Mouse (Mus musculus) layer of hippocampus, adult 2 months (tissue): Measurements from ENCODE around the gene Surf6. TPM values are rescaled to one million over a fixed set of nuclear protein-coding genes. Genes with fewer than 3 reads are reported as not detected.

ENCODE experiments used
- DNase-seq, 2 experiments: peaks; one replicate each; pipeline ENCODE4 v3.0.0; 2022; ENCODE audit warnings: low spot score in 2 of 2
- H3K27ac ChIP-seq: fragments of 200-600 bp; 2 replicates; pipeline ENCODE4 v1.8.1; 2022
- H3K4me3 ChIP-seq: fragments of 200-600 bp; 2 replicates; pipeline ENCODE4 v1.8.1; 2022; ENCODE audit warnings: mild to moderate bottlenecking
- CTCF ChIP-seq: fragments of 200-600 bp; conservative IDR thresholded peaks from 2 replicates; pipeline ENCODE4 v1.8.1; 2022; ENCODE audit warnings: antibody characterized with exemption, mild to moderate bottlenecking, moderate library complexity
- long read RNA-seq, 2 experiments: library from polyadenylated mRNA; stranded (forward); transcript quantifications; one replicate each; pipeline ENCODE4 v2.0.0; 2021; ENCODE audit warnings: borderline mapping rate in 2 of 2
- total RNA-seq, 2 experiments: library from RNA; stranded (reverse); gene quantifications; 2 replicates each; pipeline ENCODE4 v1.2.3; 2021

Gene Surf6
- 10 to 100 TPM; 24.3 to 27.6 TPM for total RNA-seq
- long read RNA-seq, experiment 1, transcript Surf6-201 (5 exons, 2,971 nt): major isoform, 5 of 12 reads
- long read RNA-seq, experiment 1, partial matches to known transcripts: 6 of 12 reads
- long read RNA-seq, experiment 1, other reads (novel, unspliced or antisense): 0 of 12 reads
- long read RNA-seq, experiment 2, transcript Surf6-201 (5 exons, 2,971 nt): major isoform, 6 of 8 reads
- long read RNA-seq, experiment 2, partial matches to known transcripts: 2 of 8 reads
- long read RNA-seq, experiment 2, other reads (novel, unspliced or antisense): 0 of 8 reads

DNA sequence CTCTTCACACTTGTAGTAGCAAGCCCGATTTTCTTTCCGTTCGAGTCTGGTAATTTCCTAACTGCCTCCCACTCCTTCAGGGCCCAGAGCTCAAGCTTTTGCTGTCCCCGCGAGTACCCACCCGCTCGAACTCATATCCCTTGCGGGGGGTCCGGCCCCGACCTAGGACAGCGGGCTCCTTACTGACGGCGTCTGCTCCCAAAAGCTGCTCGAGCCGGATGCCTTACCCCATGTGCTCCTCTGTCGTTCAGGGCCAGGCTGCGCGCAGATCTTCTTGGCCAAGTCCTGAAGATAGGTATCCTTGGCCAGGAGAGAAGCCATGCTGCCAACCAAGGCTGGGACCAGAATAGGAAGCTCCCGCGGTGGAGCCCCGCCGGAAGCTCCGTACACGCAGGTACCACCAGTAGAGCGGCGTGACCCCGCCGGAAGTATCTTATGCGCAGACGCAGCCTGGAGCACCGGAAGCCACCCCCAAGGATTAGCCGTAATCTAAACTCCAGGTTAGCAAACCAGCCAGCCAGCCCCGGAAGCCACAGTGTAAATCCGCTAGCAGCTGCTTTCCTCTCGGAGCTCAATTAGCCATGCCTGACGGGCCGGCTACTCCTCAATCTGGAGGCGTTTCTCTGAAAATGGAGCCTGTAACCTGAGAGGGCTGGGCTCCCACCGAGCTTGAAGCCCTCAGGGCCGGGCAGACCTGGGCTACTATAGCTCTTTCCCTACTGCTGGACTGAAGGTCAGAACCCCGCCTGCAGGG, at the start of gene Surf6:
Gene Surf6, minus strand, starts transcription at position 413 of the 754 bp plus-strand sequence.
- H3K4me3 ChIP-seq: peak within 1 kb of the TSS; percentile 90
- TF ChIP-seq CTCF: no peak
- H3K27ac ChIP-seq: peak within 1 kb of the TSS; percentile 92
- DNase-seq: peak; percentile 95 to 97

GRCm38 (mm10) chr2:26952193-26952592, 49.5 kb upstream of the Surf6 start:
- H3K27ac ChIP-seq: no peak overlapping the region
- no peak for DNase-seq
- no peak for TF ChIP-seq CTCF

GRCm38 (mm10) chr2:26951346-26951905, 48.7 kb upstream of the Surf6 start:
- TF ChIP-seq CTCF: no peak
- Histone ChIP-seq H3K4me3 (no peak overlapping the region), H3K27ac (no peak overlapping the region)
- no peak for DNase-seq

More at GRCm38 (mm10) chr2:26952193-26952592, 49.5 kb upstream of the Surf6 start:
- no peak overlapping the region for H3K4me3 ChIP-seq

DNA sequence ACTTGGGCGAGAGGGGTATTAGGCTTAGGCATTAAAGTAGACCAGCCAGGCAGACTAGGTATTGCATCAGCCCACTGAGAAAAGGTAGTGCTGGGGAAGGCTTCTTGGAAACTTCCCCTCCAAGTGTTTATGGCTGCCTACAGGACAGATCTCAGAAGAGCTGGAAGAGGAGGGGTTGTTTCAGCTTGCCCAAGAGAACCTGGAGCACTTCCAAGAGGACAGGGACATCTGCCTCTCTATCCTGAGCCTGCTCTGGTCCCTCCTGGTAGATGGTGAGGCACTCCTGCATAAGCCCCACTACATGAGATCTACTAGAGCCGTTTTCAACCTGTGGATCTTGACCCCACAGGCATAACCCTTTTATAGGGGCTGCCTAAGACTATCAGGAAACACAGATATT, 47.7 kb upstream of the Surf6 start:
- no peak for TF ChIP-seq CTCF
- Histone ChIP-seq H3K27ac (no peak overlapping the region), H3K4me3 (no peak overlapping the region)
- no peak for DNase-seq

- TF ChIP-seq CTCF: no peak
- H3K4me3 ChIP-seq: no peak overlapping the region
- H3K27ac ChIP-seq: no peak overlapping the region
- no peak for DNase-seq
Observed at GRCm38 (mm10) chr2:26943253-26943652, 40.6 kb upstream of the Surf6 start.

DNA sequence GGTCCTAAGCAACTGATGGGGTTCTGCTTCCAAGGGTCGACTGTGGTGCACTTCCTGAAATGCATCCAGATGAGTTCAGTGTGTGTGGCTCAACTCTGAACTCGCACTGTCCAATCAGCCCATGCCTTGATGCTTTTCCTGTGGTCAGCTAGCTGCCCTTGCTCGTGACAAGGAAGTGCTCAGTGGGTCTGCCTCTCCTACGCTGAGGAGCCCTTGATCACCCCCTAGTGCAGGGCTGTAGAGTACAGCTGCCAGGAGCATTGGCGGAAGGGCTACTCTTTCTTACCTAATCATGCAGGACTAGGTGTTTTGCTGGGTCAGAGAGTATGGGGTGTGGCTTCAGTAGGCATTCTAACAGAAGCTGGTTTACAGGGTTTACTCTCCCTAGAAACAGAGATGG, 38.9 kb upstream of the Surf6 start:
- peak; percentile 35 for TF ChIP-seq CTCF
- Histone ChIP-seq H3K27ac (no peak overlapping the region), H3K4me3 (no peak overlapping the region)
- DNase-seq: no peak

- no peak for DNase-seq
- Histone ChIP-seq H3K27ac (no peak overlapping the region), H3K4me3 (no peak overlapping the region)
- no peak for TF ChIP-seq CTCF
Observed at GRCm38 (mm10) chr2:26936425-26936824, 33.7 kb upstream of the Surf6 start.

DNA sequence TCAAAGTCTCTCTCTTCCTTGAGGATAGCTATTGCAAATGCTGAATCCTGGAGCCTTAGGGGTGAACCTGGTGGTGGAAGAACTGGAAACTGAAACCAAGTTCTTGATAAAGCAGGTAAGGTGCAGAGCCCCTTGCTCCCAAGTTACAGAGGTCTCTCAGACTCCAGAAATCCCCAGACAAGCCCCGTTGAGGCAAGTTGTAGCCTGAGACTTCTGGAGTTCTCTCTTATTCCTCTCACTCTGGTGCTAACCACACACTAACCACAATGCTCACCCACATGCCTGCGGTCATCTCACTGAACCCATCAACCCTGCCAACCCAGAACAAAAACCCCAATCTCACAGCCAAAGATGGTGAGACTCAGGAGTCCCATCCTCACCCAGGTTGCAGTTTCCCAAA, 32.6 kb upstream of the Surf6 start:
- no peak for DNase-seq
- no peak for TF ChIP-seq CTCF
- Histone ChIP-seq H3K4me3 (no peak overlapping the region), H3K27ac (no peak overlapping the region)

DNA sequence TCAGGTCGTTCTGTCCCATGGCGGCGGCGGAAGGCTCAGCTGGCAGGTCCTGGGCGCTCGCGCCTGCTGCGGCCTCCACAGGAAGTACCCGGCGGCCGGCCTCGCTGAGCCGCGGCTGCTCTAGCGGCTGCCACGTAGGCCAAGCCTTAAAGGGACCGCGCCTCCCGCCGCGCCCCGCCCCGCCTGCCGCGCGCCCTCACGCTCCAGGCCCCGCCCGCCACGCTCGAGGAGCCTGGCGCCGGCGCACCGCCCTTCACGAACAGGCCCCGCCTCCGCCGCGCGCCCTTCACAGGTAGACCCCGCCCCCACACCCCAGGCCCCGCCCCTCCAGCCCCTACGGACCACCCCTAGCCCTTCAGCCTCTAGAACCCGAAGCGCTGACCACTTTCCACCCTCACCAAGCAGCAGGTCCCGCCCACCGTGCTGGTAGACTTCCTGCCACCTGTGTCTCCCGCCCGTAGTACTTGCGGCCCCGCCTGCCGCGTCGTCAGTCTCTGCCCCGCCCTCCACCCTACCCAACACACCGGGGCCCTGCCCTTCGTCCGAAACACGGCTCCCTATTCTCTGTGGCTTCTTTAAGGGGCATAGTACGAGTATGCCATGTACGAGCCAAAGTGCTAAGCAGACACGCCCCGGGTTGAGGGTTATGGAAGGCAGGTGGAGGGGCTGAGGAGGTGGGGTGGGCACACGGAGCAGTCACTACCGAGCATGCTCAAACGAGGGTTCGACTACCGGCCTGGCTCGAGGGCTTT, 30.8 kb upstream of the Surf6 start, which contains the start of the genes Surf4 and Stkld1:
Gene Surf4, minus strand, starts transcription at position 625 of the 752 bp plus-strand sequence.
Gene Stkld1, plus strand, starts transcription at position 744 of the 752 bp plus-strand sequence.
- Histone ChIP-seq H3K27ac (peak within 1 kb of the TSS; percentile 93), H3K4me3 (peak within 1 kb of the TSS; percentile 94)
- TF ChIP-seq CTCF: no peak; the same call in 1 of the 2 replicates
- peak; percentile 90 for DNase-seq

DNA sequence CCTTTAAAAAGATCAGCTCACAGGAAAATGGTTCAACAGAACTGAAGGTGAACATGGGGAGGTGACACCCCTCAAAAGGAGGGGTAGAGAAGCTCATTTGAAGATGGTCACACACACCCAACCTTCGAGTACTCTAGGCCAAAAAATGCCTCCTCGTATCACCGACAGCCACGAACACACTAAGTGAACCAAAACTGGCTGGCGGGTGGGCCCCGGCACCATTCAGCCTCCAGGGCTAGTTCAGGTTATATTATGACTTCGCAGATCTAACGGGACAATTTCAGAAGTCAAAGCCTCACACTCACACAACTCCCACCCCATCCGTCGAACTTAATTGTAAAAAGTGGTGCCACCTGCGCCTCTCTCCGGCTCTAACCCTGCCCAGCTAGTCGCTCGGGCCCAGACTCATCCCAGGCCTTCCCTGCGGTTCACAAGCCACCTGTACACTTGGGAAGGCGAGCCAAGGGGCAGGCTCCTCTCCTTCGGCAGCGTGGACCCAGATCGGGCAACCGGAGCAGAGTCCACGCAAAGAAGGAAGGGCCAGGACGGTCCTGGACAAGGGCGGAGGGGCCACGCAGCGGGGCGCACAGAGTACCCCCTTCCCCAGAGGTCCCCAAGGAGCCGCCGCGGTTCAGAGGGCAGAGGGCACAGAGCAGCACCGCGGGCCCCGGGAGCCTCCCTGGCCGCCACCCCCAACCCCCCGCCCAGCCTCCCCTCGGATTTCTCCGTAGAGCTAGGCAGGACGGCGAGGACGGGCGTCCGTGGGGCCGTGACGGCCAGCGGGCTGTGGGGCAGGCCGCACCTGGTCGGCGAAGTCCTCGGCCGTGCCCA, 30.0 kb upstream of the Surf6 start:
- no peak for TF ChIP-seq CTCF
- Histone ChIP-seq H3K4me3 (peak overlapping the region; percentile 94), H3K27ac (peak overlapping the region; percentile 93)
- no peak for DNase-seq

DNA sequence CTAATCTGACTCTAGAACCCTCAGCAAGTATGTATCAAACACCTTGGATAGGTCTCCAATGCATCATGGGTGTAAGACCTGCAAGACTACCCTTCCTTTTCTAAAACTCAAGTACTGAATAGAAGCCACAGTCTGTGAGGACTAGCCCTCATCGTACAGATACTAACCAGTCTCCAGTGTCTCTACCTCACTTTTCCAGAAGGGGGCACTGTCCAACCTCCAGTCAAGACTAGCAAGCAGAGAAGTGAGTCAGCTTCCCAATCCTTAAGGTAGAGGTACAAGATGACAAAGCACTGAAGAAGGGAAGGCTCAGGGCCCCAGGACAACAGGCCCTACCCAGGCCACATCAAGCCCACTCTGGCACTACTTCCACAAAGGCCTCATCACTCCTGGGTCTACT, 27.7 kb upstream of the Surf6 start:
- TF ChIP-seq CTCF: peak; percentile 84
- Histone ChIP-seq H3K27ac (peak overlapping the region; percentile 15; the same call in 1 of the 2 replicates), H3K4me3 (no peak overlapping the region)
- DNase-seq: peak; percentile 68 to 69
